Mouse (Mus musculus) activated CD4-positive, CD25-positive, alpha-beta regulatory T cell, adult 4 months (primary cell): ENCODE results near the gene Dip2b. TPM values are rescaled to one million over a fixed set of nuclear protein-coding genes. Genes with fewer than 3 reads are reported as not detected.

Experiments
- ATAC-seq: one replicate; pipeline ENCODE4 v1.8.0; 2017
- polyA plus RNA-seq, 2 experiments: library from polyadenylated mRNA; unstranded; fragments of 100-300 nt; shearing (Covaris generic); gene quantifications; one replicate each; pipeline ENCODE4 v1.2.1; 2017

The Dip2b gene
- polyA plus RNA-seq, 2 experiments from 2014 or later, result 16.8 to 18.2 TPM

- ATAC-seq, result no peak
Measured at GRCm38 (mm10) chr15:100139665-100140064, 101.2 kb downstream of the Dip2b start.

DNA sequence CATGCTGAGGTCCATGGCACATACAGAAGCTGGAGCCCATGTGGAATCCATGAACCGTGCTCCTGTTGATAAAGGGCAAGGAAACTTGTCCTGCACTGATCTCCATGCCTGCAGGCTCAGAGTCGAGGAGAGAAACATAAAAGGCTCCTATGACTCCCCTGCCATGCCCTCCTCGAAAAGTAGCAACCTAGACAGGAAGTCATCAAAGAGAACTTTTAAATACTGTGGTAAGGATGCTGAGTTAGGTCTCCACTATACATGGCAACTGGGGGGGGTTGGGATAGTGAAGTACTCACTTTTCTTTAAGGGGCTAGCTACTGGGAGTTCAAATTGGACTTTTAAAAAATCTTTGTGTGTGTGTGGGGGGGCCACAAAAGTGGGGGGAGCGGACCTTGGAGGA, 102.0 kb downstream of the Dip2b start:
- ATAC-seq, result peak; percentile 49

GRCm38 (mm10) chr15:100143091-100143801, 104.8 kb downstream of the Dip2b start:
- no peak for ATAC-seq

- ATAC-seq, result no peak
Measured at GRCm38 (mm10) chr15:100144854-100145824, 106.7 kb downstream of the Dip2b start.

GRCm38 (mm10) chr15:100145917-100146316, 107.5 kb downstream of the Dip2b start:
- no peak for ATAC-seq

DNA sequence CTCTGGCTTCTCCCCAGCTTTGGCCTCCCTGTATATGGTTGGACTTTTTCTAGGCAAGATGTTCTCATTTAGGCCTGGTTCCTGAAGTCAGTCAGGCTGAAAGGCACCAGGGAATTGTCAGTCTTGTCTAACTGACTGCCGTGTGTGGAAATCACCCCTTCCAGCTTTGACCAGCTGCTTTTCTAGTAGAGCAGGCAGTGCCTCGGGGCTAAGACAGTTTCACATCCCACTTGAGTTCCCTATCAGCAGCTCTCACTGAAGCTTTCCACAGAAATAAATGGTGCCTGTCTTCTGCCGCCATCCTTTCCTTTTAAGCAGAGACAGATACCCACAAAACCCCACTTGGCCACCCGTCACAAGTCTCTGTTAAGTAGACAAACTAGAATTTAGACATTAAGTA, 112.1 kb downstream of the Dip2b start:
- no peak for ATAC-seq

GRCm38 (mm10) chr15:100152321-100152720, 113.9 kb downstream of the Dip2b start:
- no peak for ATAC-seq

DNA sequence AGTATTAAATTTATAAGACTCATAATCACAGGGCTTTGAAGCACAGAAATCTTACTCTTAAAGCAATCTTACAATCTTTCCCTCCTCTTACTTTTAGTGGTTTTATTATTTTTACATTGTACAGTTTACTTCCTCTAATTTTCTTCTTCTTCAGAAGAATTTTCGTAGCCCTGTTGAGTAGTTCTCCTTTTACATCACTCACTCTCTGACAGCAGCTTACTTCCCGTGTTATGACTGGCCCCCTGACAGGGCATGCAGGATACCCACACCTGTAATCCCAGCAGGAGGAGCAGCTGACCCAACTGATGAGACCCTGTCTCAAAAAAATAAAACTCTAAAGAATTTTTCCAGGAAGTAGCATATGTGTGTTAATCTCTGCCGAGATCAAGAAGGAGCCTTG, 114.6 kb downstream of the Dip2b start:
- ATAC-seq, result no peak

GRCm38 (mm10) chr15:100156095-100156707, 117.7 kb downstream of the Dip2b start:
- no peak for ATAC-seq

DNA sequence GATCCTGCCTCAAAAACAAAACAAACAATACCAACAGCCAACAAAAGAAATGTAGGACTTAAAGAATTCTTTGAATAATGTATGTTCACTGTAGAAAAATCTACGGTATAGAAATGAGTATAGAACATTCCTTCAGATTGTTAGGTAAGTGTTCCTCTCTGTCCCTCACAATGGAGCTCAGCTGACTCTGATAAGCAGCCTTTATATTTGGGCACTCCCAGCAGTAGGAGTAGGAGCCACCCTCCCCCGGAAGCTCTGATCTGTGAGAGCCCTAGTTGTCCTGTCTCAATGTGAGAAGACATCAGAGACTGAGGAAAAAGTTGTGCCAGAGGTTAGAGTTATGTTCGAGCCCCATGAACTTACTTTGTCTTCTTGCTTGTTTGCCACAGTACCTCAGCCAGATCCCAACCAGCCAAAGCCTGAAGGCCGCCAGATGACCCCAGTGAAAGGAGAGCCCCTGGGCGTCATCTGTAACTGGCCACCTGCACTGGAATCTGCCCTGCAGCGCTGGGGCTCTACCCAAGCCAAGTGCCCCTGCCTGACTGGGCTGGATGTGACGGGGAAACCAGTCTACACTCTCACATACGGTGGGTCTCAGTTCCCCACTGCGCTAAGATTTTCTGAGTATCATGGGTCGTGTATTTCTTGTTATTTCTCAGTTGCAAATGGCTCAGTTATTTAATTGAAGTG, 118.5 kb downstream of the Dip2b start:
- no peak for ATAC-seq

DNA sequence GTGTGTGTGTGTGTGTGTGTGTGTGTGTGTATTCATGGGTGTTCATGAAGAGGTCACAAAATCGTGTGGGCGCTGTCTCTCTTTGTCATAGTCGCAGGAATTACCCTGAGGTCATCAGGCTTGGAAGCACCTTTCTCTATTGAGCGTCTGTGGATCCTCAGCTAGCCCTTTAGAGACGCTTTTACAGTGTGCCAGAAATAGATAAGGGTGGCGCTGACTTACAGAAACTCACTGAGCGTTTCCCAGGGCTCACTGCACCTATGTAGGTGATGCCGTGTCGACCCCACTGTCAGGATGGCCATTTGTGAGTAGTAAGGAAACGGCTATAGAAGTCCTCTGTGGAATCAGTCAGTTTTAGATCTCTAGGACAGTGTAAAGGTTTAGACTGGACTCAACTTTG, 120.5 kb downstream of the Dip2b start:
- ATAC-seq, result no peak

DNA sequence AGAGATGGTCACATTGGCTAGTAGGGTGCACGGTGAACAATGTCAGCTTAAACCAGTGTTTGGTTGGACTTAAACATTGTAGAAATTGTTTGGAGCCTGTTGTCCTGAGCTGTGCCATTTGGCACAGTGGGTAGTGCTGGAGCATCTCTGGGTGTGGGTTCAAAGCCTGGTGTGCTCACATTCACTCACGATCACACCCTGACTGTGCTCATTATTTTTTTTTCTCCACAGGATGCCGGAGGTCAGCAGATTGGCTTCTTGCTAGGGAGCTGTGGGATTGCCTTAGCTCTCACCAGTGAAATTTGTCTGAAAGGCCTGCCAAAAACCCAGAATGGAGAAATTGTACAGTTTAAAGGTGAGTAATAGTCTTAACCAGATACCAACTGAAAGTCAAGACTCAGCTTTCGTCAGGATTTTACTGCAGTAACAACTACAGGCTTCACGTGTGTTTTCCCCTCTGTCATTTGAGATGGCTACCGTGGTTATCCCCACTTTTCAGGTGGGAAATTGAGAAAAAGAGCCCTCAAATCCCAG, 123.3 kb downstream of the Dip2b start:
- no peak for ATAC-seq

- ATAC-seq, result no peak
Measured at GRCm38 (mm10) chr15:100163381-100164051, 125.1 kb downstream of the Dip2b start.

- ATAC-seq, result no peak
Measured at GRCm38 (mm10) chr15:100166464-100166863, 128.0 kb downstream of the Dip2b start.

DNA sequence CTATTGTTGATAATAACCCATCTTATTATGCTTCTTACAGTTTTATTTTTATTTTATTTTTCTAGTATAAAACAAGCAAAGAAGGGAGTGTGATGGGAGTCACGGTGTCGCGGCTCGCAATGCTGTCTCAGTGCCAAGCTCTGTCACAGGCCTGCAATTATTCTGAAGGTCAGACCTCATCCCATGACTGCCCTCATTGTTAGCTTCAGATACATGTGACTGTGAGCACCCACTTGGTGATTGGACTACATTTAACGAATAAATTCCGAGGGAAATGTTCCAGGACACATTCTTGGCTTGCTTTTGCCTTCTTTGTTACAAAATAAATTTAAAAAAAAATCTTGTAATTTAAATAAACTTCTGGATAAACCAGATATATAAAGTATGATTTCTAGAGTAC, 129.3 kb downstream of the Dip2b start:
- no peak for ATAC-seq

GRCm38 (mm10) chr15:100168191-100168606, 129.7 kb downstream of the Dip2b start:
- no peak for ATAC-seq

- ATAC-seq, result no peak
Measured at GRCm38 (mm10) chr15:100175176-100175575, 136.7 kb downstream of the Dip2b start.

GRCm38 (mm10) chr15:100177167-100177566, 138.7 kb downstream of the Dip2b start:
- no peak for ATAC-seq

GRCm38 (mm10) chr15:100177575-100177974, 139.1 kb downstream of the Dip2b start:
- no peak for ATAC-seq

GRCm38 (mm10) chr15:100178487-100178886, 140.0 kb downstream of the Dip2b start:
- no peak for ATAC-seq

- ATAC-seq, result no peak
Measured at GRCm38 (mm10) chr15:100179685-100180084, 141.2 kb downstream of the Dip2b start.

DNA sequence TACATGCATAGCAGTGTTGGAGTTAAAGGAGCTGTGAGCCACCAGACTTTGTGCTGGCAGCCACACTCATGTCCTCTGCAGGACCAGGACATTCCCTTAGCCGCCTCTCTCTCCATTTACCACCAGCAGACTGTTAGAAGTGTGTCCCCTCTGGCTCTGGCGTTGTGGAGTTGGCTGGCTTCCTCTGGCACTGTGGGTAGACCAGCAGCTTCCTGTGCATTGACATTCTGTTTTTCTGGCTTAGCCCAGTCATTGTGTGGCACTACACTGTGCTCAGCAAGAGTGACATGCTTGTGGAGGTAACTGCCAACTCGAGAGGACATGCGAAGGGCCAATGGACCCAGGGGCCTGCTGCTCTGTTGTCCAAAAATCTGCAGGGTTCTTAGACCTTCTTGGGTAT, 141.8 kb downstream of the Dip2b start:
- ATAC-seq, result peak; percentile 49
